Mouse (Mus musculus): ENCODE data around the gene Ddx3x.
A peak's percentile ranks its signal among the peaks of the same experiment; 100 is the strongest.
"Not testable (repeated sequence)": the region's sequence is repeated elsewhere in the genome, so short reads cannot be mapped to it uniquely, and the experiment has no call there.

The Ddx3x gene

DNA sequence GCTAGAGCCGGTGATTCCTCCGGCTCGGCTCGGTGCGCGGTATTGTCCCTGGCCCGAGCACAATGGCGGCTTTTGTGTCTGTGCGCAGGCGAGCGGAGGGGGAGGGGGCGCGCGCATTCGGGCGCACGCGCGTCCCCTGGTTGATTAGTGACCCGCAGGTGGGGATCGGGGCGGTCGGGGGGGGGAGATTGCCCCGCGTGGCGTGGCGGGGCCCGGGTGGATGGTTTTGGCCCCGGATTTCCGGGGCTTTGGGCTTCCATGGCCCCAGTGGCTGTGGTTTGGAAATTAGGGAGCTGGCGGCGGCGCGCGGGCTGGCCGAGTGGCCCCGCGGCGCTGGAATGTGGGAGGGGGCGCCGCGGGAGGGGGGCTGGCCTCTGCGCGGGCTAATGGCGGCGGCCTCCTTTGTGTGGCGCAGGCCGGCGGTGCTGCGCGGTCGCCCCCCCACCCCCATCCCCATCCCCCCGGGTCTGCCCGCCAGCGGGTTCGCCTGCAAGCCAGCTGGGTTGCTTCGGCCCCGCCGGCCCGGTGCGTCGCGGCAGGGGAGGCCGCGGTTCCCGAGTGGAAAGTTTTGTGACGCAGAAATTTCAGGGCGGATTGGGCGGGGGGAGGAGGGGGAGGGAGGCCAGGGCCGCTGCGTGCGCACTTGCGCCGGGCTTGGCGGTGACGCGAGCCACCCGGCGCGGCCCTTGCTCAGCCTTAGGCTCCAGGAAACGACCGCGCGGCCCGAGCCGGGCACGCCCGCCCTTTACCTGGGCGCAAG lies 739 bp downstream of the Ddx3x start:
- DNase-seq (ENCODE audit: low read depth, low spot score) = peak; percentile 80

DNA sequence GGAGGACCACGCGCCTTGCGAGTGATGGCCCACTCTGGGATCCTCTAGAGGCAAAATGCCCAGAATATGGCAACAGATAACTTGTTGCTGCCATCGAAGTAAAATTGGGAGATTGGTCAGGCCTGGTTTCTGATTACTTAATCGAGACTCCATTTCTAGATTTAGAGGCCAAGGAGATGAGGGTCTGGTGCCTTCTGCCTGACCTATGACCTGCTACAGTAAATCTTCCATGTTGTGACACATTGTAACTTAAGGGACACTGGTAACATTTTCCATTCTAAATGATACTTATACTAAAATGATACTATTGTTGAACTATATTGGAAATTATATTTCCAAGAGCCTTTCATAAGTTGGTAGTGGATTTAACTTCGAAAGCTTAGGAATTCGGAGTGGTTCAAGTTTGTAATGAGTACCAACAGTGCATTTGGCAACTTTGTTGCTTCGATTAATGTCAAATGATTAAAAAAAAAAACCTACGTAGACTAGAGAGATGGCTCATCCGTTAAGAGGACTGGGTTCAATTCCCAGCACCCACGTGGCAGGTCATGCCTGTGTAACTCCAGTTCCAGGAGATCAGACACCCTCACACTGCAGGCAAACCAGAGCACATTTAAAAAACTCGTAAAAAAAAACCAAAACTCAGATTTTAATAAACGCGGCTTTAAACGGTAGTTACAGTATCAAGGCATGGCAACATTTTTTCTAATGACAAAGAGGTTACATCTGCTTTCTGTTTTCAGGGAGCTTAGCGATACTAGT lies 1.5 kb downstream of the Ddx3x start:
- DNase-seq (ENCODE audit: low read depth, low spot score) = peak; percentile 71

DNA sequence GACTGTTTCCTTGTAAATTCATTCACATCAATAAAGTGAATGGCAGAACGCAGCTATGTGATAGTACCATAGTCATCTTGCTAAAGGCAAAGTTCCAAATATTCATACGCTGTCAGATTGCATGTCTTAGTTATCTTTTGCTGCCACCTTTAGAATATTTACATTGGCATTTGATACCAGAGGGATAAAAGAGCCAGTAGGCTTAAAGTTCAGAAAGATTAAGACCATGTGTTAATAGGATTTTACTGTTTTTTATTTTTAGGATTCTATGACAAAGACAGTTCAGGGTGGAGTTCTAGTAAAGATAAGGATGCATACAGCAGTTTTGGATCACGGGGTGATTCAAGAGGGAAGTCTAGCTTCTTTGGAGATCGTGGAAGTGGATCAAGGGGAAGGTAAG lies 5.0 kb downstream of the Ddx3x start:
- DNase-seq (ENCODE audit: low read depth, low spot score) = no peak

DNA sequence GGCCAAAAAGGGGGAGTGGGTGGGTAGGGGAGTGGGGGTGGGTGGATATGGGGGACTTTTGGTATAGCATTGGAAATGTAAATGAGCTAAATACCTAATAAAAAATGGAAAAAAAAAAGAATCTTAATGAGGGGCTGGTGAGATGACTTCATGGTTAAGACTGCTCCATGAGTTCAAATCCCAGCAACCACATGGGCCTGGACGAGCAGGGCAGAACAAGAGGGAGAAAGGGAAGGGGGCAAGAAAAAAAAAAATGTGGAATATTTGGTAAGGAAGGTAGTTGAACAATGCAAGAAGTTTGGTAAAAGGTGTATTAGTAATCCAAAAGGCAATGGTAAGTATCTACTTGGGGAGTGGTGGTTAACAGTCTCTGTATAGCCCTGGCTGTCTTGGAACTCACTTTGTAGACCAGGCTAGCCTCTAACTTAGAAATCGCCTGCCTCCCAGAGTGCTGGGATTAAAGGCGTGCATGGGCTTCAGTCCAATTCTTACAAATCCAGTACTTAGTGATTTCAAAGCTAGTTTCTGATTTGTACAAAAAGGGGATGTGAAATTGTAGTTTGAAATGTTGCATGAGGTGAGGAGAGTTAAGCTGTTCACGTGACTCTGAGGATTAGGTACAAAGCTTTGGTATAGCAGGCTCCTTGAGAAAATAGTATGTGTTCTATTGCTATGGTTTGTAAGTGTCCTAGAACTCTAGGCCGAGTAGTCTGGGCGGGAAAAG lies 13.9 kb downstream of the Ddx3x start:
- DNase-seq (ENCODE audit: low read depth, low spot score) = peak; percentile 32

DNA sequence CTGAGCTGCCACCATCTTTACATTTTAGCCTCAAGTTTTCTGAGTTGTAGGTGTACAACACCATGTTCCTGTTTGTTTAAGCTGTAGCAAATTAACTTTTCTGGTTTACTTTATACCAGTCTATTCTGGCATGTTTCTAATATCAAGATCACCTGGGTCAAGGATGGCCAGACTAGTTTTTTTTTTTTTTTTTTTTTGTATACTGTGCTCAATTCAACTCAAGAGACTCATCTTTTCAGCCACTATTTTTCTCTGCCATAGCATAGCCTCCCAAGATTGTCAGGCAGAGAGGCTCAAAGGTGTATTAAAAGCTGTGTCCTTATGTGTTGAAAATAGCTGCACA lies 14.4 kb downstream of the Ddx3x start:
- no peak for DNase-seq (ENCODE audit: low read depth, low spot score)

DNA sequence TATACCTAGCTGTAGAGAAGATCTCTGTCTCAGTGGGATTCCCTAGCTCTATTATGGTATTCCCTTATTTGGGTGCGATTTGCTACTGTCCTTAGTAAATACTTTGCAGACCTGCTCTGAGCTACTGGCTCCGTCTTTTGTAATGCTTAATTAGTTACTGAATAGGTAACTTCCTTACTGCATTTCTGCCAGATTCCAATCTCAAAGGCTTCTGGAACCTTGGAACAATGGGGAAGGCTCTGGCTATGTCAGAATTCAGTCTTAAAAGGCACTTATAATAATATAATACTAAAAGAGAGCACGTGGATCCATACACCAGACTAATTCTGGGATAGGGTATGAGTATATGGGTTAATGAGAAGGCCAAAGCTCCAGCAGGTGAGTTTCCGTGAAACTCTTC lies 15.5 kb downstream of the Ddx3x start:
- not testable (repeated sequence) for DNase-seq (ENCODE audit: low read depth, low spot score)

DNA sequence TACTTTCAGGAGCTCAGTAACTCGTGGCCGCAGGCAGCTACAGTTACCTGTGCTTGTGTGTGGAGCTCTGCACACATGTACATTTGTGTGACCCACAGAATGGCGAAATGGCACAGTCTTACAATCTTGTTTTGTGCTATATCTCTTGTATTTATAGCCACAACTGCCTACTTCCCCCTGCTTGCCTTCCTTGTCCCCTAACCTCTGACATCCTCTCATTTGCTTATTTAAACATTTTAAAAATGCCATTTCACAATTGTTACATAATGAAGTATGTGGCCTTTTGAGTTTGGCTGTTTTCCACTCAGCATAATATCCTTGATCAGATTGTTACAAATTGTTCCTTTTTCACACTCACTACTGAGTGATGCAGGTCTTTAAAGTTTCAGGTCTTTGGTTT lies 25.4 kb downstream of the Ddx3x start:
- no peak for DNase-seq (ENCODE audit: low read depth, low spot score)

DNA sequence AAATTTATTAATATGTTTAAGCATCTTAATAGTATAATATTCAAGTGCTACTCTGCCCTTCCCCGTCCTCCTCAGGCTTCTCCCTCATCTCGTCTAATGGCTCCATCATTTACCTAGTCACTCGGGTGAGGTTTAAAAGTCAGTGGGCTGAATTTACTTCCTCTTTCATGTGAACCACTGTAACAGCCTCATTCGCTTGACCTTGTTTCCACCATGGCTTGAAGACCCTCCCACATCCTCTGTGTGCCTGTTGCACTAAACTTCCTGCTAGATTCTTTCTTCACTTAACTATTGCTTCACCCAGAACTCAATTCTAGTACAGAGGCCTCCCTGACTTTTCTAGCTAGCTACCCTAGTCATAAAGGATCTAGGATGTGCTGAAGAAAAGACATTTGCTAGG lies 30.6 kb downstream of the Ddx3x start:
- DNase-seq (ENCODE audit: low read depth, low spot score) = no peak

DNA sequence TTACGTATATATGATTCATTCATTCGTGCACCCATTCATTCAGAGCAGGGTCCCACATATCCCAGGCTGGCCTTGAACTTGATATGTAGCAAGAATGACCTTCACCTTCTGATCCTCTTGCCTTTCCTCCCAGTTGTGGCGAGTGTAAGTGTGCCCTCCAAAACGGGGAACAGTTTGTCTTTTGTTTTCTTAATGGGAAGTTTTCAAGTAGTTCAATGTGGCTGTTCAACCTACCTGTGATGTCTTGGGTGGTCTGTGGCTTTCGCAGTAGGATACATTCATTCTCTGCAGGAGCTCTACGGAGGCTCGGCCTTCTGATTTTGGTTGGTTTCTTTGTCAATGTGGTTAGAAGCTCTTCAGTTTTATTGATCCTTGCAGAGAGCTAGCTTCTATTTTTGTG lies 48.8 kb downstream of the Ddx3x start:
- DNase-seq (ENCODE audit: low read depth, low spot score) = no peak
